Mouse (Mus musculus) stomach, embryonic 14.5 days (tissue): ENCODE data around the gene Ephb2. TPM values are rescaled to one million over a fixed set of nuclear protein-coding genes. Genes with fewer than 3 reads are reported as not detected.

Experiments used
- ATAC-seq: fragments of 200-750 bp; cut with Nextera tagmentation; 2 replicates; pipeline ENCODE4 v1.8.0; 2017; ENCODE audit warnings: low read depth, moderate TSS enrichment; ENCODE audit not compliant: insufficient number of reproducible peaks, insufficient read depth, low FRiP score
- H3K27ac ChIP-seq: fragments of 300-500 bp; sonication (generic); 2 replicates; pipeline ENCODE4 v1.5.1; 2014; ENCODE audit warnings: mild to moderate bottlenecking, low read length, moderate library complexity, mixed read lengths
- H3K27me3 ChIP-seq: fragments of 300-500 bp; sonication (generic); 2 replicates; pipeline ENCODE4 v1.6.1; 2014; ENCODE audit warnings: low read length, control low read depth, mixed read lengths; ENCODE audit not compliant: control insufficient read depth, insufficient read depth
- H3K36me3 ChIP-seq: fragments of 300-500 bp; sonication (generic); 2 replicates; pipeline ENCODE4 v1.6.1; 2014; ENCODE audit warnings: mild to moderate bottlenecking, control low read depth, low read length, moderate library complexity, mixed read lengths; ENCODE audit not compliant: control insufficient read depth, insufficient read depth
- H3K4me1 ChIP-seq: fragments of 300-500 bp; sonication (generic); 2 replicates; pipeline ENCODE4 v1.6.1; 2014; ENCODE audit warnings: low read length, control low read depth, mixed read lengths; ENCODE audit not compliant: control insufficient read depth, insufficient read depth
- H3K4me2 ChIP-seq: fragments of 300-500 bp; sonication (generic); replicated peaks from 2 replicates; pipeline ENCODE4 v1.6.1; 2014; ENCODE audit warnings: low read depth, low read length, control low read depth
- H3K4me3 ChIP-seq: fragments of 300-500 bp; sonication (generic); 2 replicates; pipeline ENCODE4 v1.5.1; 2014; ENCODE audit warnings: low read depth, low read length, control low read depth
- H3K9ac ChIP-seq: fragments of 300-500 bp; sonication (generic); replicated peaks from 2 replicates; pipeline ENCODE4 v1.6.1; 2014; ENCODE audit warnings: low read depth, mild to moderate bottlenecking, control low read depth, low read length, moderate library complexity, mixed read lengths
- H3K9me3 ChIP-seq: fragments of 300-500 bp; sonication (generic); 2 replicates; pipeline ENCODE4 v1.6.1; 2016; ENCODE audit warnings: low read depth, low read length, control low read depth; ENCODE audit not compliant: control insufficient read depth
- WGBS: fragments of 180-500 bp; shearing (Covaris S2); extraction: QIAGEN DNeasy Blood & Tissue Kit; methylation state at CpG from one replicate; pipeline ENCODE4 v1.1.7; 2014; 5-methylcytosine and 5-hydroxymethylcytosine counted together
- polyA plus RNA-seq: library from polyadenylated mRNA; unstranded; fragments of >200 nt; fragmentation: Nextera tagmentation; extraction: Ambion mirVana; gene quantifications from 2 replicates; pipeline ENCODE4 v1.2.1, GENCODE M21; 2014

Gene Ephb2
- polyA plus RNA-seq, 1 experiment from 2014 or later: 7.6 TPM

GRCm38 (mm10) chr4:136774201-136774600 is 61.6 kb downstream of the Ephb2 start:
- no peak overlapping the region for H3K4me3 ChIP-seq
- no peak overlapping the region for H3K4me2 ChIP-seq
- 70% methylated on average over 3 of the region's 3 CpGs for WGBS
- no peak overlapping the region for H3K27ac ChIP-seq
- no peak overlapping the region for H3K9ac ChIP-seq
- H3K27me3 ChIP-seq: no peaks in the 10 kb centered on the region
- H3K4me1 ChIP-seq: peaks cover 13% of the 10 kb centered on the region
- no peaks in the 10 kb centered on the region; the same call in 1 of the 2 replicates for H3K9me3 ChIP-seq
- ATAC-seq: no peak
- 0 out of 2 replicates have a peak, but pooled peaks cover 10% of the 10 kb centered on the region for H3K36me3 ChIP-seq

DNA sequence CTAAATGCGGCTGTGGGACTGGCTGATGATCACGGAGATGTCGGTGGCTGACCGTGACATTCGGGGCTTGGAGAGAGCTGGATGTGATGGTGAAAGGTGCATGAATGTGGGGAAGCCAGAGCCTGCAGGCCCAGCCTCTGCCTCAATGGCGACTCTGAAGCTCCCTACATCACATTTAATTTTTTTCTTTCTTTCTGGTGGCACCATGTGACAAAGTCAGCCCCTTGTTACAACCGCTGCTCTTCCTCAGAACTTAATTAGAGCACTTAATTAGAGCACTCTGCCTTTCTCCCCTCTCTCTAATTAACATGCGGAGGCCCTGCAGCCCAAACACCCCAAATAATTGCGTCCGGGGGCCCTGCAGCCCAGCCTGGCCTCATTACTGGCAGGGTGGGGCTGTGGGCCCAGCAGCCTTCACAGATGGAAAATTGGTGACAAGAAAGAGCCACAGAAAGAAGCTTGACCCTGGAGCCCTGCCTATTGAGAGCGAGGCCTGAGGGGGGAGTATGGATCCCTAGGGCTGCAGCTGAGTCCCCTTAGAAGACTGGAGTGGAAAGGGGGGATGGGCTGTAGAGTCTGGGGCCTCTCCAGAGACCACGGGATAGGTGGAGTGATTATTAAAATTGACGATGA is 62.7 kb downstream of the Ephb2 start:
- 0 out of 2 replicates have a peak, but pooled peaks cover 10% of the 10 kb centered on the region for H3K36me3 ChIP-seq
- no peaks in the 10 kb centered on the region for H3K27me3 ChIP-seq
- H3K4me3 ChIP-seq: no peak overlapping the region
- WGBS: 84% methylated on average over 13 of the region's 13 CpGs
- no peak overlapping the region for H3K4me2 ChIP-seq
- ATAC-seq: no peak
- H3K4me1 ChIP-seq: peaks cover 13% of the 10 kb centered on the region
- no peak overlapping the region for H3K9ac ChIP-seq
- H3K27ac ChIP-seq: no peak overlapping the region
- no peaks in the 10 kb centered on the region; the same call in 1 of the 2 replicates for H3K9me3 ChIP-seq

- H3K4me2 ChIP-seq: no peak overlapping the region
- peaks cover 13% of the 10 kb centered on the region for H3K4me1 ChIP-seq
- ATAC-seq: no peak
- H3K9ac ChIP-seq: no peak overlapping the region
- H3K27me3 ChIP-seq: no peaks in the 10 kb centered on the region
- WGBS: 80% methylated on average over 5 of the region's 5 CpGs
- no peak overlapping the region for H3K4me3 ChIP-seq
- no peak overlapping the region for H3K27ac ChIP-seq
- H3K9me3 ChIP-seq: no peaks in the 10 kb centered on the region; the same call in 1 of the 2 replicates
- 0 out of 2 replicates have a peak, but pooled peaks cover 10% of the 10 kb centered on the region for H3K36me3 ChIP-seq
Observed at GRCm38 (mm10) chr4:136772318-136772717, 63.5 kb downstream of the Ephb2 start.

GRCm38 (mm10) chr4:136770718-136771117 is 65.1 kb downstream of the Ephb2 start:
- Histone ChIP-seq H3K9ac (no peak overlapping the region), H3K27ac (no peak overlapping the region), H3K4me2 (no peak overlapping the region), H3K27me3 (no peaks in the 10 kb centered on the region), H3K36me3 (0 out of 2 replicates have a peak, but pooled peaks cover 10% of the 10 kb centered on the region), H3K4me1 (no peaks in the 10 kb centered on the region), H3K9me3 (no peaks in the 10 kb centered on the region; the same call in 1 of the 2 replicates), H3K4me3 (no peak overlapping the region)
- ATAC-seq: no peak
- WGBS: 71% methylated on average over 17 of the region's 17 CpGs

DNA sequence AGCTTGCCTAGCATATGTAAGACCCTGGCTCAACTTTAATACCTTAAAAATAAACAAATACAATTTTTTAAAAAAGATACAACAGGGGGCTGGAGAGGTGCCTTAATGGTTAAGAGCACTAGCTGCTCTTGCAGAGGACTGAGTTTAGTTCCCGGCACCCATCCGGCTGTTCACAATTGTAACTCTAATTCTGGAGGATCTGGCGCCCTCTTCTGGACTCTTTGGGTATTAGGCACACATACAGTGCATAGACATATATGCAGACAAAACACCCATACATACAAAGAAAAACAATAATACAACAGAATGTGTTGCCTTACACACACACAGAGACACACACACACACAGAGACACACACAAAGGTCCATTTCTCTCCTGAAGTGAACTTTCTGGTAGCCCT is 67.3 kb downstream of the Ephb2 start:
- 0 out of 2 replicates have a peak, but pooled peaks cover 10% of the 10 kb centered on the region for H3K36me3 ChIP-seq

DNA sequence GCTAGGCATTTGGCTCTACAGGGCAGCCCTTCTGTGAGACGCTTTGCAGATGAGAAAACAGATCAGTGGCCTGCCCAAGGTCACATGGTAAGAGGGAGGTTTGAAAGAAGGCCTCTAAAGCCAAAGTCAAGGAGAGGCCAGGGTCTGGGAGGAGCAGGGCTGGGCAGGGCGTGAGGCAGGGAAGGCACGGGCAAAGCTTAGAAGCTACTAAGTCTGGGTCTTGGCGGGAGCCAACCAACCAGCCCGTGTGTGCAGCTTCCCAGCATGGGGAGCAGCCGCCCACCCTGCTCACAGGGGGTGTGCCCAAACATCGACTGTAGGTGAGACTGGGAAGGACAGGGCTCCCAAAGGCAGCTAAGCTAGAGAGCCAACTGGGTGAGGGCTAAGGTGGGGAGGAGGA is 70.7 kb downstream of the Ephb2 start:
- ATAC-seq: no peak
- Histone ChIP-seq H3K27ac (no peak overlapping the region), H3K4me1 (peaks cover 19% of the 10 kb centered on the region), H3K9ac (no peak overlapping the region), H3K27me3 (no peaks in the 10 kb centered on the region), H3K4me3 (no peak overlapping the region), H3K9me3 (no peaks in the 10 kb centered on the region), H3K4me2 (no peak overlapping the region), H3K36me3 (no peaks in the 10 kb centered on the region)
- 34% methylated on average over 7 of the region's 7 CpGs for WGBS

More for the DNA sequence above, 67.3 kb downstream of the Ephb2 start:
- no peak for ATAC-seq
- H3K4me1 ChIP-seq: peaks cover 9% of the 10 kb centered on the region
- no peak overlapping the region for H3K4me2 ChIP-seq
- no peak overlapping the region for H3K27ac ChIP-seq
- no peaks in the 10 kb centered on the region for H3K27me3 ChIP-seq
- no peak overlapping the region for H3K9ac ChIP-seq
- WGBS: 87% methylated on average over 3 of the region's 3 CpGs
- no peaks in the 10 kb centered on the region; the same call in 1 of the 2 replicates for H3K9me3 ChIP-seq
- no peak overlapping the region for H3K4me3 ChIP-seq

GRCm38 (mm10) chr4:136763349-136763748 is 72.4 kb downstream of the Ephb2 start:
- Histone ChIP-seq H3K9ac (no peak overlapping the region), H3K4me3 (no peak overlapping the region), H3K4me2 (no peak overlapping the region), H3K27ac (no peak overlapping the region), H3K27me3 (no peaks in the 10 kb centered on the region), H3K9me3 (no peaks in the 10 kb centered on the region), H3K4me1 (peaks cover 19% of the 10 kb centered on the region), H3K36me3 (peaks cover 4% of the 10 kb centered on the region)
- 42% methylated on average over 5 of the region's 5 CpGs for WGBS
- no peak; the same call in 1 of the 2 replicates for ATAC-seq

DNA sequence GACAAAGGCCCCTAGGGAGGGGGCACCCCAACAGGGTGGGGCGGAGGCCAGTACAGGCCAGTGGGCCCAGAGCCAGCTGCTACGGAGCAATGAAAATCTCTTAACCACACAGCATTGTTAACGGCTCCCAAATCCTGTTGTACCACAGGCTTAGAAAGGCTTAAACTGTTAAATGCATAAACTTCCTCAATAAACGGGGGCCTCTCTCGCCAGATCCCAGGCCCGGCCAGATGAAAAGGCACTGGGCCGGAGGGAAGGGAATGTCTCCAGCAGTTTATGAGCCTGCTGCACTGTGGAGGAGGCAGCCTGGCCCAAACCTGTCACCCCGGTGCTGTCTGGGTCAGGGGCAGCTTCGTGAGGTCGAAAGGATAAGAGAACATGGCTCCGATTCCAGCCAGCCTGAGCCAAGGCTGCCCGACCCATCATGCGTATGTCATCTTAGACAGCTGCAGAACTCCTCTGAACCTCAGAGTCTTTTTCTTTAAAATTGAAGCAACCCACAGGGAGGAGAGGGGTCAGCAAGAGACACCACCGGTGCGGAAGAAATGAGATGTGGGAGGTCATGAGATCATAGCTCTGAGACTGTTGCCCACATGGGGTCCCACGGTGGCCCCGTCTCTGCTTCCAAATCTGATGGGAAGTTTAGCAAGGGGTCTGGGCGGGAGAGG is 73.9 kb downstream of the Ephb2 start:
- H3K4me3 ChIP-seq: no peak overlapping the region
- H3K9ac ChIP-seq: no peak overlapping the region
- no peaks in the 10 kb centered on the region for H3K27me3 ChIP-seq
- H3K4me2 ChIP-seq: no peak overlapping the region
- peaks cover 25% of the 10 kb centered on the region for H3K4me1 ChIP-seq
- H3K36me3 ChIP-seq: peaks cover 4% of the 10 kb centered on the region
- no peak; the same call in 1 of the 2 replicates for ATAC-seq
- H3K27ac ChIP-seq: peak overlapping the region; percentile 48; the same call in 1 of the 2 replicates
- no peaks in the 10 kb centered on the region for H3K9me3 ChIP-seq
- WGBS: 30% methylated on average over 18 of the region's 18 CpGs
